Mouse (Mus musculus): ENCODE data around the gene Plxna4. TPM values are rescaled to one million over a fixed set of nuclear protein-coding genes. Genes with fewer than 3 reads are reported as not detected.

The Plxna4 gene
- total RNA-seq, 1 experiment, result 0.98 TPM

DNA sequence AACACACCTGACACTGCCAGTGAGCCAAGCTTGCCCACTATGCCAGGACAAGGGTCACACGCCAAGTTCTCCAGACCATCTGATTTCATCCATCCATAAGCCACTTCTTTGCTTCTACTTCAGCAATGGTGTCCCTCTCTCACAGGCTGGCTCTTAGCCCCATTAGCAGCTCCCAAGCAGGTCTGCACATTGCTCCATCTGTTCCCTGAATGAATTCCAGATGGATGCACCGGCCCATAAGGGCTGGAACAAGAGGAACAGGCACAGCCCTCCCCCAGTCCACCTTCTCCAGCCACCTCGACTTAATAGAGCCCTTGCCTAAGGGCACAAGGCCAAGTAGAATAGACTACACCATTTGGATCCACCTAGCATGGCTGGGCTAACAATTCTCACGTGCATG, 91.9 kb downstream of the Plxna4 start:
- Histone ChIP-seq H3K4me3 (ENCODE audit: insufficient read depth in 1 of 2, low read depth in 1 of 2, low read length in 2 of 2, poor library complexity in 1 of 2, severe bottlenecking in 1 of 2) (no peak overlapping the region), H3K9ac (ENCODE audit: insufficient read depth, low read depth, low read length, poor library complexity, severe bottlenecking) (no peak overlapping the region), H3K36me3 (ENCODE audit: control insufficient read depth, insufficient read depth, low read length, poor library complexity, severe bottlenecking) (no peaks in the 10 kb centered on the region), H3K9me3 (ENCODE audit: control insufficient read depth, insufficient read depth, low read depth, low read length) (no peaks in the 10 kb centered on the region), H3K27ac (ENCODE audit: insufficient read depth, low read depth, low read length, poor library complexity, severe bottlenecking) (no peak overlapping the region), H3K4me1 (ENCODE audit: control insufficient read depth in 2 of 2, insufficient read depth in 2 of 2, low read length in 2 of 2, poor library complexity in 1 of 2) (no peaks in the 10 kb centered on the region)
- no peak for DNase-seq (ENCODE audit: low read depth, low spot score)
- TF ChIP-seq CHD2 (IDR thresholded peaks at IDR 0.05; ENCODE audit: low read depth, low read length) (no peak), HCFC1 (IDR thresholded peaks at IDR 0.05; ENCODE audit: borderline replicate concordance, insufficient read depth, low read length) (no peak), MAFK (IDR thresholded peaks at IDR 0.05; ENCODE audit: insufficient read depth, low read depth, low read length) (no peak), ZNF384 (IDR thresholded peaks at IDR 0.05; ENCODE audit: low read depth, low read length) (no peak), ZC3H11A (IDR thresholded peaks at IDR 0.05; ENCODE audit: borderline replicate concordance, low read depth, low read length) (no peak)
- in situ Hi-C loops (cut with MboI; ENCODE audit: low sequenced_read_pairs in 2 of 2, unreplicated experiment in 2 of 2), result no loop called here

DNA sequence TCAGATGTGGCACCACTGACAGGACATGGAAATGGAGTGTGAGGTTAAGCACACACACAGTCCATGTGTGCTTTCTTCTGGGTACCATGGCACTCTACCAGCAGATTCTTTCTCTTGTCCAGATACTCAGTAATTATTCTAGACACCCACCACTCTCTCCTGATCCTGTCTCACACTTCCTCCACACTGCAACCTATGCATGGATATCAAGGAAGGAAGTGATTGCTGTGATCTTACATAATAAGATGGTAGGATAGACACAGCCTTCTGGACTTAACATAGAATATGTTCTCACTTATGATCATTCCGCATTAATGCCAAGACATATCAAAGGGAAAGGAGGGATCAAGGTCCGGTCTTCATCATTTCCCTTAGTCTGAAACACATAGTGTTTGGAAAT, 92.5 kb downstream of the Plxna4 start:
- no peaks in the 10 kb centered on the region for H3K36me3 ChIP-seq (ENCODE audit: control insufficient read depth, insufficient read depth, low read length, poor library complexity, severe bottlenecking)
- H3K9me3 ChIP-seq (ENCODE audit: control insufficient read depth, insufficient read depth, low read depth, low read length), result no peaks in the 10 kb centered on the region
- H3K4me3 ChIP-seq (ENCODE audit: insufficient read depth in 1 of 2, low read depth in 1 of 2, low read length in 2 of 2, poor library complexity in 1 of 2, severe bottlenecking in 1 of 2), result no peak overlapping the region
- no peak overlapping the region for H3K9ac ChIP-seq (ENCODE audit: insufficient read depth, low read depth, low read length, poor library complexity, severe bottlenecking)
- H3K27ac ChIP-seq (ENCODE audit: insufficient read depth, low read depth, low read length, poor library complexity, severe bottlenecking), result no peak overlapping the region
- no peak for DNase-seq (ENCODE audit: low read depth, low spot score)
- no peak for TF ChIP-seq CHD2 (IDR thresholded peaks at IDR 0.05; ENCODE audit: low read depth, low read length)
- in situ Hi-C loops (cut with MboI; ENCODE audit: low sequenced_read_pairs in 2 of 2, unreplicated experiment in 2 of 2), result no loop called here
- H3K4me1 ChIP-seq (ENCODE audit: control insufficient read depth in 2 of 2, insufficient read depth in 2 of 2, low read length in 2 of 2, poor library complexity in 1 of 2), result no peaks in the 10 kb centered on the region

DNA sequence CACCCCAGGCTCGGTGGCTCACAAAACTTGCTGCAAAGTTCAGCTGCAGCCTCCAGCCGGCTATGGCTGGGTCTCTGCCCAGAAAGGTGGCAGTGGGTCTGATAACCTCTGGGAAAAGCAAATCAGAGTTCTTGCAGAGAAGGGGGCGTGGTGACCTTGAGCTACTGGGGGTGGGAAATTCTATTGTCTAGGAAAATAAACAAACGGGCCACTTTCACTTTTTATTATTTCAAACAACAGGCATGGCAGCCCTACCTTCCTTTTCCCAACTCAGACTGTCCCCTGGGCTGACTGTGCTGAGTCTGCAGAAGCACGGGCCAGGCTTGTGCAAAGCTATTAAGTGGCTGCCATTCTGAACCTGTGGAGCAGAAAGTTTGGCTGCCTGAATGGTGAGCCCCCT, 94.4 kb downstream of the Plxna4 start:
- TF ChIP-seq ZC3H11A (IDR thresholded peaks at IDR 0.05; ENCODE audit: borderline replicate concordance, low read depth, low read length) (no peak), HCFC1 (IDR thresholded peaks at IDR 0.05; ENCODE audit: borderline replicate concordance, insufficient read depth, low read length) (no peak), MAFK (IDR thresholded peaks at IDR 0.05; ENCODE audit: insufficient read depth, low read depth, low read length) (no peak), CHD2 (IDR thresholded peaks at IDR 0.05; ENCODE audit: low read depth, low read length) (no peak), ZNF384 (IDR thresholded peaks at IDR 0.05; ENCODE audit: low read depth, low read length) (no peak)
- Histone ChIP-seq H3K9me3 (ENCODE audit: control insufficient read depth, insufficient read depth, low read depth, low read length) (no peaks in the 10 kb centered on the region), H3K9ac (ENCODE audit: insufficient read depth, low read depth, low read length, poor library complexity, severe bottlenecking) (no peak overlapping the region), H3K36me3 (ENCODE audit: control insufficient read depth, insufficient read depth, low read length, poor library complexity, severe bottlenecking) (no peaks in the 10 kb centered on the region), H3K4me3 (ENCODE audit: insufficient read depth in 1 of 2, low read depth in 1 of 2, low read length in 2 of 2, poor library complexity in 1 of 2, severe bottlenecking in 1 of 2) (no peak overlapping the region), H3K27ac (ENCODE audit: insufficient read depth, low read depth, low read length, poor library complexity, severe bottlenecking) (no peak overlapping the region), H3K4me1 (ENCODE audit: control insufficient read depth in 2 of 2, insufficient read depth in 2 of 2, low read length in 2 of 2, poor library complexity in 1 of 2) (no peaks in the 10 kb centered on the region)
- in situ Hi-C loops (cut with MboI; ENCODE audit: low sequenced_read_pairs in 2 of 2, unreplicated experiment in 2 of 2), result no loop called here
- no peak for DNase-seq (ENCODE audit: low read depth, low spot score)

DNA sequence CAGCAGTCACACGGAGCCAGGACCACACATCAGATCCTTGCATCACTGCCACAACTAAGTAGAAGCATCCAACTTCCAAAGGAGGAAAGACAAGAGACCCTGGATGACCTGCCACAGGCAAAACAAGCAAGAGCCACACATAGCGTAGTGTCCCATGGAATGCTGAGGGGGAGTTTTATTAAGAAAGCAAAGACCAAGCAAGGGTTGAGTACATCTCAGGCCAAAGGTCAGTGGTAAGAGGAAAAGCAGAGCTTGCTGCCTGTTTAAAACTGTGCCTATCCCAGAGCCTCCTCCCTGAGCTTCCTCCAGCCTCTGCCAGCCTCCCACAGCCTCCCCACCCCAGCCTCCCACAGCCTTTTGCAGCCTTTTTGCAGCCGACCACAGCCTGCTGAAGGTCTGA, 100.9 kb downstream of the Plxna4 start:
- Histone ChIP-seq H3K9me3 (ENCODE audit: control insufficient read depth, insufficient read depth, low read depth, low read length) (no peaks in the 10 kb centered on the region), H3K27ac (ENCODE audit: insufficient read depth, low read depth, low read length, poor library complexity, severe bottlenecking) (no peak overlapping the region)
- in situ Hi-C loops (cut with MboI; ENCODE audit: low sequenced_read_pairs in 2 of 2, unreplicated experiment in 2 of 2), result no loop called here

DNA sequence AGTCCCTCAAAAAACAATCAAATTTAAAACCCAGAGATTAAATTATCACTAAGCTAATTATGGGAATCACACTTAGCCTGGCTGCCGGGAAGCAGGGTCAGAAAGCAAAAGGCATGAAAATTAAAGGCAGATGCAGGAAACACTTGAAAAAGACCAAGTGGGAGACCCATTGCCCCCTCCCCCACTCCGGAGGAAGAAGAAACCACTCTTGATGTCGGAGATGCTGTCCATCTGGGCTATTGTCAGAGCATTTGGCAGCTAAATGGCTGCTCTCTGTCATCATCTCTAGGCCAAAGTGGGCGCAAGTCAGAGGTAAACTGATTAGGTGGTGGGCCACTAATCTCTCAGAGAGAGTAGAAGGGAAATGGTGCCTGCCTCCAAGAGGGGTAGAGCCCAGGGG, 105.5 kb downstream of the Plxna4 start:
- no peak for TF ChIP-seq HCFC1 (IDR thresholded peaks at IDR 0.05; ENCODE audit: borderline replicate concordance, insufficient read depth, low read length)
- TF ChIP-seq ZC3H11A (IDR thresholded peaks at IDR 0.05; ENCODE audit: borderline replicate concordance, low read depth, low read length), result no peak
- no peak for TF ChIP-seq MAFK (IDR thresholded peaks at IDR 0.05; ENCODE audit: insufficient read depth, low read depth, low read length)
- no peak for TF ChIP-seq CHD2 (IDR thresholded peaks at IDR 0.05; ENCODE audit: low read depth, low read length)
- TF ChIP-seq ZNF384 (IDR thresholded peaks at IDR 0.05; ENCODE audit: low read depth, low read length), result no peak
- Histone ChIP-seq H3K9me3 (ENCODE audit: control insufficient read depth, insufficient read depth, low read depth, low read length) (no peaks in the 10 kb centered on the region), H3K27ac (ENCODE audit: insufficient read depth, low read depth, low read length, poor library complexity, severe bottlenecking) (no peak overlapping the region), H3K4me1 (ENCODE audit: control insufficient read depth in 2 of 2, insufficient read depth in 2 of 2, low read length in 2 of 2, poor library complexity in 1 of 2) (no peaks in the 10 kb centered on the region), H3K4me3 (ENCODE audit: insufficient read depth in 1 of 2, low read depth in 1 of 2, low read length in 2 of 2, poor library complexity in 1 of 2, severe bottlenecking in 1 of 2) (no peak overlapping the region), H3K36me3 (ENCODE audit: control insufficient read depth, insufficient read depth, low read length, poor library complexity, severe bottlenecking) (no peaks in the 10 kb centered on the region), H3K9ac (ENCODE audit: insufficient read depth, low read depth, low read length, poor library complexity, severe bottlenecking) (no peak overlapping the region)
- in situ Hi-C loops (cut with MboI; ENCODE audit: low sequenced_read_pairs in 2 of 2, unreplicated experiment in 2 of 2), result no loop called here
- no peak for DNase-seq (ENCODE audit: low read depth, low spot score)

More for the DNA sequence above, 100.9 kb downstream of the Plxna4 start:
- Histone ChIP-seq H3K4me1 (ENCODE audit: control insufficient read depth in 2 of 2, insufficient read depth in 2 of 2, low read length in 2 of 2, poor library complexity in 1 of 2) (no peaks in the 10 kb centered on the region), H3K36me3 (ENCODE audit: control insufficient read depth, insufficient read depth, low read length, poor library complexity, severe bottlenecking) (no peaks in the 10 kb centered on the region), H3K9ac (ENCODE audit: insufficient read depth, low read depth, low read length, poor library complexity, severe bottlenecking) (no peak overlapping the region), H3K4me3 (ENCODE audit: insufficient read depth in 1 of 2, low read depth in 1 of 2, low read length in 2 of 2, poor library complexity in 1 of 2, severe bottlenecking in 1 of 2) (no peak overlapping the region)
- no peak for TF ChIP-seq ZNF384 (IDR thresholded peaks at IDR 0.05; ENCODE audit: low read depth, low read length)
- TF ChIP-seq HCFC1 (IDR thresholded peaks at IDR 0.05; ENCODE audit: borderline replicate concordance, insufficient read depth, low read length), result no peak
- no peak for TF ChIP-seq CHD2 (IDR thresholded peaks at IDR 0.05; ENCODE audit: low read depth, low read length)
- no peak for TF ChIP-seq ZC3H11A (IDR thresholded peaks at IDR 0.05; ENCODE audit: borderline replicate concordance, low read depth, low read length)
- TF ChIP-seq MAFK (IDR thresholded peaks at IDR 0.05; ENCODE audit: insufficient read depth, low read depth, low read length), result no peak
- no peak for DNase-seq (ENCODE audit: low read depth, low spot score)

Data from ES-E14 (cell line).